Mouse (Mus musculus) kidney, postnatal 0 days (tissue): Measurements from ENCODE around the gene Tmem106a. TPM values are rescaled to one million over a fixed set of nuclear protein-coding genes. Genes with fewer than 3 reads are reported as not detected.

Source experiments
- ATAC-seq: fragments of 200-750 bp; cut with Nextera tagmentation; replicated peaks from 2 replicates; pipeline ENCODE4 v1.8.0; 2017; ENCODE audit warnings: low read depth, moderate number of reproducible peaks, moderate TSS enrichment, moderate library complexity; ENCODE audit not compliant: low FRiP score
- DNase-seq: peaks from one replicate; pipeline ENCODE4 v3.0.0-alpha.2; 2016; ENCODE audit warnings: low spot score
- H3K27ac ChIP-seq: fragments of 300-500 bp; sonication (generic); 2 replicates; pipeline ENCODE4 v1.5.1; 2014; ENCODE audit warnings: mild to moderate bottlenecking
- H3K27me3 ChIP-seq: fragments of 300-500 bp; sonication (generic); 2 replicates; pipeline ENCODE4 v1.6.1; 2014; ENCODE audit warnings: low read length, mixed read lengths; ENCODE audit not compliant: insufficient read depth
- H3K36me3 ChIP-seq: fragments of 300-500 bp; sonication (generic); 2 replicates; pipeline ENCODE4 v1.6.1; 2014; ENCODE audit warnings: low read length, mixed read lengths; ENCODE audit not compliant: insufficient read depth
- H3K4me1 ChIP-seq: fragments of 300-500 bp; sonication (generic); replicated peaks from 2 replicates; pipeline ENCODE4 v1.6.1; 2014; ENCODE audit warnings: antibody characterized with exemption, low read length, mixed read lengths; ENCODE audit not compliant: insufficient read depth
- H3K4me2 ChIP-seq: fragments of 300-500 bp; sonication (generic); 2 replicates; pipeline ENCODE4 v1.6.1; 2014; ENCODE audit warnings: mild to moderate bottlenecking, low read length, moderate library complexity, mixed read lengths
- H3K4me3 ChIP-seq: fragments of 300-500 bp; sonication (generic); replicated peaks from 2 replicates; pipeline ENCODE4 v1.5.1; 2014; ENCODE audit warnings: low read depth, low read length
- H3K9ac ChIP-seq: fragments of 300-500 bp; sonication (generic); 2 replicates; pipeline ENCODE4 v1.6.1; 2014; ENCODE audit warnings: low read depth, low read length
- H3K9me3 ChIP-seq: fragments of 300-500 bp; sonication (generic); replicated peaks from 2 replicates; pipeline ENCODE4 v1.6.1; 2016; ENCODE audit warnings: low read length, inconsistent platforms, mixed read lengths
- CTCF ChIP-seq: IDR thresholded peaks from 2 replicates; pipeline ENCODE4 v1.5.1; 2016; ENCODE audit warnings: antibody characterized with exemption, low read depth, mild to moderate bottlenecking, moderate library complexity
- WGBS: fragments of 180-500 bp; shearing (Covaris S2); extraction: QIAGEN DNeasy Blood & Tissue Kit; methylation state at CpG from one replicate; pipeline ENCODE4 v1.1.7; 2014; 5-methylcytosine and 5-hydroxymethylcytosine counted together
- polyA plus RNA-seq: library from polyadenylated mRNA; unstranded; fragments of >200 nt; fragmentation: Nextera tagmentation; extraction: Ambion mirVana; gene quantifications from 2 replicates; pipeline ENCODE4 v1.2.1, GENCODE M21; 2015

Gene Tmem106a
- polyA plus RNA-seq, 1 experiment from 2014 or later = 19.4 TPM

DNA sequence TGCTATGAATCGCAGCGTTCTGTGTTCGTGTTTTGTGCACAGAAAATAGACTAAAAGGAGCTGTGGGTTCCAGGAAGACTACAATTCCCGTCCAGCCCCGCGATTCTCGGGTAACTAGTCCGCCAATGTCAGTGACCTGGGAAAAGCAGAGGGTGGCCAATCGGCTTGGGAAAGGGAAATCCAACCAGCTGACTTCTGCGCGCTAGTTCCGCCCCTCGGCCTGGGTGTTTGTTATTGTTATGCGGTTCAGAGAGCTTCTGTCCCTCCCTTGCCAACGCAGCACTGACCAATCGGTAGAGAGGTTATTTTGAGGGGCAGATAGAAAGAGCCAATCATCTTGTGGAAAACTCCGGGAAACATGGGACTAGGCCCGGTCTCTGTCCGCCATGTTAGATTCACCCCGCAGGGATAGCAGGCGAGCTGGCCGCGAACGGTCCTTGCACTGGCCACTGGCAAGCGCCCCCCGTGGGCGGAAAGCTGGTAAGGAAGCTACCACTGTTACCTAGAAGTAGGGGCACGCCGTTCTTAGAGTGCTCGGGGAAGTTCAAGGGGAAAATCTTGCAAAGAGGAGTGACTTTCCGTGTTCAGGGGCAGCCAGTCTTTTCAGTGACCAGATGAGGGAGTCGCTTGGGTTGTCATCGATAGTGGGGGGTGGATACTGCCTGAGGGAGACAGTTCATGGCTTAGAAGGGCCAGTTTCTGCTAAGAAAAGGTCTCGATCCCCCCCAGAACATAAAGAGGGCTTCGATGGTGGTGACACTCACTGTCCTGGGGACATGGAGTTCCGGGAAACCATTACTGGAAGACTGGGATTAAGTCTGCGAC is 29.4 kb upstream of the Tmem106a start:
- Histone ChIP-seq H3K9ac (peak overlapping the region; percentile 81), H3K27me3 (no peaks in the 10 kb centered on the region), H3K4me3 (peak overlapping the region; percentile 77), H3K9me3 (no peaks in the 10 kb centered on the region), H3K27ac (peak overlapping the region; percentile 97), H3K36me3 (0 out of 2 replicates have a peak, but pooled peaks cover 5% of the 10 kb centered on the region), H3K4me2 (peak overlapping the region; percentile 67), H3K4me1 (peaks cover 16% of the 10 kb centered on the region)
- ATAC-seq (peak; percentile 97), DNase-seq (peak; percentile 100)
- under 1% methylated on average over 37 of the region's 37 CpGs for WGBS
- peak; percentile 57 for TF ChIP-seq CTCF

DNA sequence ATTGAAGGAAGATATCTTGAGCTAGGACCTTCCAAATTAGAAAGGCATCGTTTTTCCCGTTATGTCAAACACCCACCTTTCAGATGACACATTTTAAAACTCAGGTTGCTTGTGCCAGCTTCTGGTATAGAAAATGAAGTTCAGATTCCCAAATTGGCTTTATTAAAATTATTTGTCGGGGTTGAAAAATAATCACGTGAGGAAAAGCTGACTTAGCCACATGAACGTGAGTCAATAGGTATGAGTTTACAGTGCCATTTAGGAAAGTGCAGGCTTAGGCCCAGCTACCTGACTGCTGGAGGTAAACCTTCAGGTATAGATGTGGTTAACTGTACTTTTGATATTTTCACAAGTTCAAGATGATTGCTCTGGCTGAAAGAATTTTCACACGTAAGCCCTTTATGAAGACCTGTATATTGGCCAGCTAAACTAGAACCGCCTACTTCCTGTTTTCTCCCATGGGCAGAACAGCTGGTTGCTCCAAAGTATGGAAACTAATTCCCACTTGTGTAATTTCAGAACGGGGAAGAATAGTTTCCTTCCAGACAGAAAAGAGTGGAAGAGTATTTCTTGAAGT is 28.6 kb upstream of the Tmem106a start:
- Histone ChIP-seq H3K9me3 (no peaks in the 10 kb centered on the region), H3K4me3 (peak overlapping the region; percentile 77), H3K4me1 (peaks cover 16% of the 10 kb centered on the region), H3K4me2 (peak overlapping the region; percentile 67), H3K36me3 (0 out of 2 replicates have a peak, but pooled peaks cover 9% of the 10 kb centered on the region), H3K27ac (peak overlapping the region; percentile 97), H3K9ac (peak overlapping the region; percentile 81), H3K27me3 (no peaks in the 10 kb centered on the region)
- DNase-seq = peak; percentile 72
- 7% methylated on average over 8 of the region's 8 CpGs for WGBS
- no peak for ATAC-seq
- no peak for TF ChIP-seq CTCF

- Histone ChIP-seq H3K27ac (0 out of 2 replicates have a peak overlapping the region, but pooled peaks have one; percentile 34), H3K27me3 (no peaks in the 10 kb centered on the region), H3K9ac (no peak overlapping the region), H3K4me3 (no peak overlapping the region), H3K36me3 (peaks cover 32% of the 10 kb centered on the region; the same call in 1 of the 2 replicates), H3K4me2 (no peak overlapping the region), H3K9me3 (no peaks in the 10 kb centered on the region), H3K4me1 (peaks cover 6% of the 10 kb centered on the region; the same call in 1 of the 2 replicates)
- ATAC-seq (no peak), DNase-seq (no peak)
- WGBS = 87% methylated on average over 7 of the region's 7 CpGs
- TF ChIP-seq CTCF = no peak
Observed at GRCm38 (mm10) chr11:101556541-101556940, 25.5 kb upstream of the Tmem106a start.

DNA sequence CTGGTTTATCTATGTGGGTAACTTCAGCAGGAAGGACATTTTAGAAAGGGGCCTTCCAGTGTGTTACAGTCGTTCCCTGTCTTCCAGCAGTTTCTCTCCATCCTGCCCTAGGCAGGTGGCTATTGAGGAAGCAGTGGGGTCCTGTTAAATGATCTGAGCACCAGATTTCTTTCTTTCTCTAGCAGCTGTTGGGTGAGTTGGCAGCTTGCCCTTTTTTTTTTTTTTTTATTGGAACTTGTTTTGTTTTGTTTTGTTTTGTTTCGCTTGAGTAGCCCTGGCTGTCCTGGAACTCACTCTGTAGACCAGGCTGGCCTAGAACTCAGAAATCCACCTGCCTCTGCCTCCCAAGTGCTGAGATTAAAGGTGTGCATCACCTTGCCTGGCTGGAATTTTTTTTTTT is 25.1 kb upstream of the Tmem106a start:
- H3K9me3 ChIP-seq = no peaks in the 10 kb centered on the region
- WGBS = 49% methylated on average over 2 of the region's 2 CpGs
- no peak overlapping the region for H3K4me3 ChIP-seq
- no peak for DNase-seq
- no peaks in the 10 kb centered on the region for H3K27me3 ChIP-seq
- 0 out of 2 replicates have a peak overlapping the region, but pooled peaks have one; percentile 34 for H3K27ac ChIP-seq
- H3K4me1 ChIP-seq = peaks cover 6% of the 10 kb centered on the region; the same call in 1 of the 2 replicates
- H3K4me2 ChIP-seq = no peak overlapping the region
- no peak overlapping the region for H3K9ac ChIP-seq
- no peak for ATAC-seq
- TF ChIP-seq CTCF = no peak
- H3K36me3 ChIP-seq = peaks cover 35% of the 10 kb centered on the region; the same call in 1 of the 2 replicates

DNA sequence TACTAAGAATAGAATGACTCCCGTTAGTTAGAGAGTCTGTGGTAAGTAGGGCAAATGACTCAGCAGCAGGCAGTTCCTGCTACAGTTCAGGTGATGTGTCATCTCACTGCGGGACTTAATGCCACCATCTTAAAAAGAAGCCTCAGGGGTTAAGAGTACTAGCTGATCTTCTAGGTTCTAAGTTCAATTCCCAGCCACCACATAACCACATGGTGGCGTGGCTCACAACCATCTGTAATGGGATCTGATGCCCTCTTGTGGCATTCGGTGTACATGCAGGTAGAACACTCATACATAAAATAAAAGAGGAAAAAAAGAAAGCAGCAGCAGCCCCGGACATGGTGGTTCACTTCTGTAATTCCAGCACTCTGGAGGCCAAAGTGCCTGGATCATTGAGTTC is 19.7 kb upstream of the Tmem106a start:
- no peaks in the 10 kb centered on the region for H3K9me3 ChIP-seq
- H3K27ac ChIP-seq = no peak overlapping the region
- peak; percentile 81 for DNase-seq
- peaks cover 59% of the 10 kb centered on the region for H3K36me3 ChIP-seq
- no peaks in the 10 kb centered on the region for H3K27me3 ChIP-seq
- no peak overlapping the region for H3K9ac ChIP-seq
- no peaks in the 10 kb centered on the region for H3K4me1 ChIP-seq
- H3K4me3 ChIP-seq = no peak overlapping the region
- peak; percentile 92 for TF ChIP-seq CTCF
- WGBS = 32% methylated on average over 5 of the region's 5 CpGs
- ATAC-seq = 0 out of 2 replicates have a peak, but pooled peaks have one; percentile 43
- H3K4me2 ChIP-seq = no peak overlapping the region

DNA sequence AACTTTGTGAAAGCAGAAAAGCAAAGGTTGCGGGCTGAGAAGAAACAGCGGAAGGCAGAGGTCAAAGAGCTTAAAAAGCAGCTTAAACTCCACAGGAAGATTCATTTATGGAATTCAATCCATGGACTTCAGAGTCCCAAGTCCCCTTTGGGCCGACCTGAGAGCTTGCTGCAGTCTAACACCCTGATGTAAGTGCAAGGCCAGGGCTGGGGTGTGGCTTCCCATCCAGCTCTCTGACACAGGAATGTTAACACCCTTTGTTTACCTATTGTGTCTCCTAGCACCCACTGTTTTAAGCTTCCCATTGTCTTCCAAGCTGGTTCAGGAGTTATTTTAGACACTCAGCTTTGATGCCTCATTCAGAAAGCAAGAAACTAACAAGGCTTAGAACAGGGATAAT is 13.6 kb upstream of the Tmem106a start:
- no peak overlapping the region for H3K4me2 ChIP-seq
- no peaks in the 10 kb centered on the region for H3K4me1 ChIP-seq
- H3K27ac ChIP-seq = no peak overlapping the region
- DNase-seq (no peak), ATAC-seq (no peak)
- no peak overlapping the region for H3K4me3 ChIP-seq
- peaks cover 79% of the 10 kb centered on the region for H3K36me3 ChIP-seq
- no peaks in the 10 kb centered on the region for H3K9me3 ChIP-seq
- no peaks in the 10 kb centered on the region for H3K27me3 ChIP-seq
- whole genome bisulfite sequencing = 84% methylated on average over 3 of the region's 3 CpGs
- TF ChIP-seq CTCF = no peak
- no peak overlapping the region for H3K9ac ChIP-seq
